Comparison of ENCODE assay signal across 22 mouse cellular contexts in the genomic region with DNA sequence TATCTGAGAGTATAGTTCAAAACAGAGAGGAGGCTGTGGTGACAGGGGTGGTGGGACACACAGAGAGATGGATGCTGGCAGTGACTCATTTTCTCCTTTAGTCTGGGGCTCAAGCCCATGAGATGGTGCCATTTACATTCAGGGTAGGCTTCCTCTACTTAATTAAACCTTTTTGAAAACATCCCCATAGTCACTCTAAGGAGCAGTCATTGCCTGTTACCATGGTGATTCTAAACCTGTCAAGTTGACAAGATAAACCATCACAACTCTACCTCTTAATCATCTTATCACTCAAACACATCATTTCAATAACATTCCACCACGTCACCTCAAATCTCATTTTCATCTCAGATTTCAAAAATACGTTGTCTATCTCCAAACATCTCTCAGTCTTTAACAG. TPM values are rescaled to one million over a fixed set of nuclear protein-coding genes. Genes with fewer than 3 reads are reported as not detected.
"Had no signal": no experiment of that assay in that cellular context is flagged by ENCODE, and none has a peak within 500 bp of the region (broad histone marks: within the 10 kb centered on the region; RNA-seq: fewer than 3 reads in every experiment).

No protein-coding gene starts in this region.

- H3K4me2 ChIP-seq: lung, embryonic 15.5 days; midbrain, embryonic 11.5 days; midbrain, embryonic 13.5 days; neural tube, embryonic 13.5 days; neural tube, embryonic 15.5 days; stomach, embryonic 15.5 days had no signal

- H3K27me3 ChIP-seq: lung, embryonic 15.5 days; megakaryocyte, embryonic 14.5 days; midbrain, embryonic 13.5 days; neural tube, embryonic 13.5 days; neural tube, embryonic 15.5 days; stomach, embryonic 15.5 days had no signal

- H3K4me3 ChIP-seq: lung, embryonic 15.5 days; megakaryocyte, embryonic 14.5 days; midbrain, embryonic 13.5 days; myocyte; neural tube, embryonic 13.5 days; neural tube, embryonic 15.5 days; stomach, embryonic 15.5 days had no signal

- DNase-seq: liver, postnatal 0 days; lung, adult 2 months; lung, postnatal 14 days; lung, postnatal 36 days; retina, postnatal 1 day; right cerebral cortex, adult 18-20 months; right cerebral cortex, postnatal 14 days; thymus, adult 2 months; thymus, postnatal 25 days; thymus, postnatal 4 days had no signal

- ATAC-seq: liver, postnatal 0 days; lung, postnatal 0 days; midbrain, embryonic 13.5 days; midbrain, embryonic 16.5 days had no signal

- H3K4me1 ChIP-seq: midbrain, embryonic 13.5 days; neural tube, embryonic 13.5 days; stomach, embryonic 15.5 days had no signal

- H3K9me3 ChIP-seq: lung, embryonic 15.5 days; megakaryocyte, embryonic 14.5 days; midbrain, embryonic 13.5 days; neural tube, embryonic 13.5 days; neural tube, embryonic 15.5 days; stomach, embryonic 15.5 days had no signal

- H3K27ac ChIP-seq: lung, embryonic 15.5 days; macrophage; midbrain, embryonic 13.5 days; neural tube, embryonic 13.5 days; neural tube, embryonic 15.5 days; stomach, embryonic 15.5 days; stomach, postnatal 0 days had no signal

- H3K9ac ChIP-seq: liver, postnatal 0 days; lung, embryonic 15.5 days; midbrain, embryonic 13.5 days; neural tube, embryonic 13.5 days; neural tube, embryonic 15.5 days; stomach, embryonic 15.5 days had no signal

RNA-seq across cellular contexts. Expression of gene Gm28042, which starts 23.3 kb away (rescaled TPM):
- polyA plus RNA-seq: macrophage had no signal
